Mouse (Mus musculus): ENCODE measurements around the gene Ern1. TPM values are rescaled to one million over a fixed set of nuclear protein-coding genes. Genes with fewer than 3 reads are reported as not detected.

The Ern1 gene
- polyA plus RNA-seq, 1 experiment from 2014 or later, result 4.7 TPM

DNA sequence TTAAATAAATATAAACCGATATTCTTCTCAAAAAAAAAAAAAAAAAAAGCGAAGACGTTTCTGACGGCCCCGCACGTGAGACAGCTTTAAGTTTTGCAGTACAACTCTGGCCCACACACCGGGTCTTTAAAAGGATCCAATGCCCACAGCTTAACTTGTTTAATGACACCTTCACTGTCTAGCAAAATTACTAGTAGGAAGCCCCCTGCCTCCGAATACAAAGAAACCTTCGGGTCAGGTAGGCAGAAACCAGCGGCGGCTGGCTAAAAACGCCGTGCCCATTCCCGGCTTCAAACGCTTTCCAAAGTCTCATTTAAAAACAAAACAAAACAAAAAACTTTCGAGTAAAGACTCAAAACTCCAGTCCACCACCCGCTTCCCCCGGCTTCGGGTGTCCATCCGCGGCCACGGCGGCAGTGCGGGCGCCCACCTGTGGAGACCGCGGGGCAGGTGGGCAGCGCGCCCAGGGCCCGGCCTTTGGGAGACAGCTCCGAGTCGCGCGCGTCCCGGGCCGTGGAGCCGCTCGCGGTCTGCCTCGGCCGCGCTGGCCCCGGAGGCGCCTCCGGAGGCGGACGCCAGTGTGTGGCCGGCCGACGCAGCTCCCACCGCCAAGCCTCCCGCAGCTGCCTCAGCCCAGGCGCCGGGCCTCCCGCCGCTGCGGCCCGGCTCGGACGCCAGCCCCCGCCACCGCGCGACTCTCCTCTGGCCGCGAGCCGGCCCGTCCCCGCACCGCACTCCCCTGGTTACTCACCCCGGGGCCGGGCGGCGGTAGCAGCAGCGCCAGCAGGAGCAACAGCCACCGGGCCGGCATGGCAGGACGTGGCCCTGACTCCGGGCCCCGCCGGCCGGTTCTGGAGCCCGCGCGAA lies 553 bp downstream of the Ern1 start:
- Histone ChIP-seq H3K9ac (ENCODE audit: low read length) (peak overlapping the region; percentile 95), H3K27me3 (ENCODE audit: control insufficient read depth, insufficient read depth, low read length) (no peaks in the 10 kb centered on the region), H3K9me3 (replicated peaks; ENCODE audit: control insufficient read depth, low read length) (no peaks in the 10 kb centered on the region), H3K36me3 (ENCODE audit: control insufficient read depth, insufficient read depth) (no peaks in the 10 kb centered on the region), H3K27ac (ENCODE audit: low read length) (peak overlapping the region; percentile 91), H3K4me2 (ENCODE audit: low read depth, low read length) (peak overlapping the region; percentile 91), H3K4me1 (ENCODE audit: control insufficient read depth, insufficient read depth, low read length) (peaks cover 11% of the 10 kb centered on the region), H3K4me3 (ENCODE audit: low read length) (peak overlapping the region; percentile 98)
- peak; percentile 69 for ATAC-seq (replicated peaks; ENCODE audit: extremely low read depth, insufficient read depth, low FRiP score)
- under 1% methylated on average over 64 of the region's 86 CpGs for WGBS

- 28% methylated on average over 16 of the region's 16 CpGs for WGBS
- H3K27ac ChIP-seq (ENCODE audit: low read length), result no peak overlapping the region
- H3K4me3 ChIP-seq (ENCODE audit: low read length), result peak overlapping the region; percentile 98
These were observed 1.4 kb downstream of the Ern1 start for GRCm38 (mm10) chr11:106486042-106486865.

DNA sequence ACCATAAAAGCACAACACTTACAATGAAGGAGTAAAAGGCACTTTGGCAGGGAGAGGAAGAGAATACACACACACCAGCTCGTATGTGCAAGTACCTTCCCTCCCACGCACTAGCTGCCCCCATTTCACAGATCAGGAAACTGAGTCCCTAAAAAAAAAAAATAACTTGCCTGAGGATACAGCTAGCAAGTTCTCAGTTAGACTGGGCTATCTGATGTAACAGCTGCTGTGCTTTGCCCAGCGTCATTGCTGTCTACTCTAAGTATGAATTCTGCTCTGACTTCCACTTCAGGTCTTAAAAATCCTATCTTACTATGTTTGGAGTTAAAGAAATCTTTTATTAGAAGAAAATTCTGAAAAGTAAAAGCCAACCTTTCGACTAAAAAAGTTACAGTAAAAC lies 2.0 kb downstream of the Ern1 start:
- Histone ChIP-seq H3K4me2 (ENCODE audit: low read depth, low read length) (peak overlapping the region; percentile 91), H3K4me3 (ENCODE audit: low read length) (no peak overlapping the region; the same call in 1 of the 2 replicates), H3K36me3 (ENCODE audit: control insufficient read depth, insufficient read depth) (no peaks in the 10 kb centered on the region), H3K4me1 (ENCODE audit: control insufficient read depth, insufficient read depth, low read length) (peaks cover 11% of the 10 kb centered on the region), H3K9me3 (replicated peaks; ENCODE audit: control insufficient read depth, low read length) (no peaks in the 10 kb centered on the region), H3K27ac (ENCODE audit: low read length) (no peak overlapping the region), H3K9ac (ENCODE audit: low read length) (peak overlapping the region; percentile 18; the same call in 1 of the 2 replicates), H3K27me3 (ENCODE audit: control insufficient read depth, insufficient read depth, low read length) (no peaks in the 10 kb centered on the region)
- WGBS, result 70% methylated on average over 4 of the region's 4 CpGs
- ATAC-seq (replicated peaks; ENCODE audit: extremely low read depth, insufficient read depth, low FRiP score), result no peak

More at GRCm38 (mm10) chr11:106486042-106486865, 1.4 kb downstream of the Ern1 start:
- Histone ChIP-seq H3K27me3 (ENCODE audit: control insufficient read depth, insufficient read depth, low read length) (no peaks in the 10 kb centered on the region), H3K36me3 (ENCODE audit: control insufficient read depth, insufficient read depth) (no peaks in the 10 kb centered on the region), H3K9ac (ENCODE audit: low read length) (peak overlapping the region; percentile 95), H3K9me3 (replicated peaks; ENCODE audit: control insufficient read depth, low read length) (no peaks in the 10 kb centered on the region), H3K4me2 (ENCODE audit: low read depth, low read length) (peak overlapping the region; percentile 91), H3K4me1 (ENCODE audit: control insufficient read depth, insufficient read depth, low read length) (peaks cover 11% of the 10 kb centered on the region)
- no peak for ATAC-seq (replicated peaks; ENCODE audit: extremely low read depth, insufficient read depth, low FRiP score)

DNA sequence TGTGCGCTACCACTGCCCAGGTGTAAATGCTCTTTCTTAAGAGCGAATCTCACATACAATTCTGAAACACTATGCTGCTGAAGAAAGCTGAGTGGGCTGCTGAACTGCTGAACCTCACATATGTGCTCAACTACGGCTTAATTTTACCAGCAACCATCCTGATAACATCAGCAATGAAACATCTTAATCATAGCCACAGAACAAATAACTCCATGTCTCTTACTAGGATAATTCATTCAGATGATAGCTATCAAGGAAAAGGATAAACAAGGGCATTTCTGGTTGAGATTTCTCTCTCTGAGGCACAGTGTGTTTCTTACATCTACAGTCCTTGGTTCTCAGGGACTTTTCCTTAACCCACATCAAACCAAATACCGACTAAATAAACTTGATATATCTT lies 2.8 kb downstream of the Ern1 start:
- H3K4me3 ChIP-seq (ENCODE audit: low read length), result no peak overlapping the region
- H3K9me3 ChIP-seq (replicated peaks; ENCODE audit: control insufficient read depth, low read length), result no peaks in the 10 kb centered on the region
- no peak for ATAC-seq (replicated peaks; ENCODE audit: extremely low read depth, insufficient read depth, low FRiP score)
- no peak overlapping the region for H3K4me2 ChIP-seq (ENCODE audit: low read depth, low read length)
- no peak overlapping the region for H3K27ac ChIP-seq (ENCODE audit: low read length)
- no peak overlapping the region for H3K9ac ChIP-seq (ENCODE audit: low read length)
- peaks cover 11% of the 10 kb centered on the region for H3K4me1 ChIP-seq (ENCODE audit: control insufficient read depth, insufficient read depth, low read length)
- WGBS, result 88% methylated on average over 4 of the region's 4 CpGs
- no peaks in the 10 kb centered on the region for H3K27me3 ChIP-seq (ENCODE audit: control insufficient read depth, insufficient read depth, low read length)
- no peaks in the 10 kb centered on the region for H3K36me3 ChIP-seq (ENCODE audit: control insufficient read depth, insufficient read depth)

DNA sequence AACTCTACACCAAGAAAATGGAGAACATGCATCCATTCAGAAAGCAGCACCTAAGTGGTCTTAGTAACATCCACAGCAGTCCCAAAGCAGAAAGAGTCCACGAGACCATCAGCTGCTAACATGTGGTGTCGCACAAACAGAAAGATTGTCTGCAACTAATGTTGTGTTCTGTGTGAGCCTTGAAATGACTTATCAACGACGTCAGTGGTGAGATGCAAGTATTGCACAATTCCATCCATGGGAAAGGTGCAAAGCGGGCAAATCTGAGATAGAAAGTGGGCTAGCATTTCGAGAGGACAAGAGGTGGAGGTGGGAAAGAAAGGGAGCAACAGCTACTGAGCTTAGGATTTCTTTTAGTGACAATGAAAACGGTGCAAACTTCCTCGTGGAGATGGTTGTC lies 4.8 kb downstream of the Ern1 start:
- Histone ChIP-seq H3K9me3 (replicated peaks; ENCODE audit: control insufficient read depth, low read length) (no peaks in the 10 kb centered on the region), H3K4me1 (ENCODE audit: control insufficient read depth, insufficient read depth, low read length) (peaks cover 11% of the 10 kb centered on the region), H3K4me2 (ENCODE audit: low read depth, low read length) (no peak overlapping the region), H3K27me3 (ENCODE audit: control insufficient read depth, insufficient read depth, low read length) (no peaks in the 10 kb centered on the region), H3K4me3 (ENCODE audit: low read length) (no peak overlapping the region), H3K9ac (ENCODE audit: low read length) (no peak overlapping the region), H3K27ac (ENCODE audit: low read length) (no peak overlapping the region), H3K36me3 (ENCODE audit: control insufficient read depth, insufficient read depth) (no peaks in the 10 kb centered on the region)
- no peak for ATAC-seq (replicated peaks; ENCODE audit: extremely low read depth, insufficient read depth, low FRiP score)
- 82% methylated on average over 8 of the region's 8 CpGs for WGBS

GRCm38 (mm10) chr11:106481651-106482050 lies 6.0 kb downstream of the Ern1 start:
- H3K27ac ChIP-seq (ENCODE audit: low read length), result no peak overlapping the region
- H3K27me3 ChIP-seq (ENCODE audit: control insufficient read depth, insufficient read depth, low read length), result no peaks in the 10 kb centered on the region
- H3K4me1 ChIP-seq (ENCODE audit: control insufficient read depth, insufficient read depth, low read length), result peaks cover 11% of the 10 kb centered on the region
- H3K4me3 ChIP-seq (ENCODE audit: low read length), result no peak overlapping the region
- H3K4me2 ChIP-seq (ENCODE audit: low read depth, low read length), result no peak overlapping the region
- no peak for ATAC-seq (replicated peaks; ENCODE audit: extremely low read depth, insufficient read depth, low FRiP score)
- H3K9me3 ChIP-seq (replicated peaks; ENCODE audit: control insufficient read depth, low read length), result no peaks in the 10 kb centered on the region
- no peaks in the 10 kb centered on the region for H3K36me3 ChIP-seq (ENCODE audit: control insufficient read depth, insufficient read depth)
- WGBS, result 51% methylated on average over 4 of the region's 4 CpGs
- no peak overlapping the region for H3K9ac ChIP-seq (ENCODE audit: low read length)

GRCm38 (mm10) chr11:106480530-106480885 lies 7.1 kb downstream of the Ern1 start:
- H3K9ac ChIP-seq (ENCODE audit: low read length), result no peak overlapping the region
- peaks cover 2% of the 10 kb centered on the region; the same call in 1 of the 2 replicates for H3K4me1 ChIP-seq (ENCODE audit: control insufficient read depth, insufficient read depth, low read length)
- H3K27me3 ChIP-seq (ENCODE audit: control insufficient read depth, insufficient read depth, low read length), result no peaks in the 10 kb centered on the region
- H3K9me3 ChIP-seq (replicated peaks; ENCODE audit: control insufficient read depth, low read length), result no peaks in the 10 kb centered on the region
- H3K4me2 ChIP-seq (ENCODE audit: low read depth, low read length), result no peak overlapping the region
- no peak for ATAC-seq (replicated peaks; ENCODE audit: extremely low read depth, insufficient read depth, low FRiP score)
- H3K4me3 ChIP-seq (ENCODE audit: low read length), result no peak overlapping the region
- H3K36me3 ChIP-seq (ENCODE audit: control insufficient read depth, insufficient read depth), result no peaks in the 10 kb centered on the region
- 69% methylated on average over 3 of the region's 3 CpGs for WGBS
- no peak overlapping the region for H3K27ac ChIP-seq (ENCODE audit: low read length)

GRCm38 (mm10) chr11:106479619-106480529 lies 7.8 kb downstream of the Ern1 start:
- H3K9me3 ChIP-seq (replicated peaks; ENCODE audit: control insufficient read depth, low read length), result no peaks in the 10 kb centered on the region
- no peaks in the 10 kb centered on the region for H3K27me3 ChIP-seq (ENCODE audit: control insufficient read depth, insufficient read depth, low read length)
- no peak for ATAC-seq (replicated peaks; ENCODE audit: extremely low read depth, insufficient read depth, low FRiP score)
- no peak overlapping the region for H3K4me3 ChIP-seq (ENCODE audit: low read length)
- H3K27ac ChIP-seq (ENCODE audit: low read length), result no peak overlapping the region
- H3K9ac ChIP-seq (ENCODE audit: low read length), result no peak overlapping the region
- 76% methylated on average over 9 of the region's 9 CpGs for WGBS
- H3K36me3 ChIP-seq (ENCODE audit: control insufficient read depth, insufficient read depth), result no peaks in the 10 kb centered on the region
- H3K4me1 ChIP-seq (ENCODE audit: control insufficient read depth, insufficient read depth, low read length), result no peaks in the 10 kb centered on the region
- H3K4me2 ChIP-seq (ENCODE audit: low read depth, low read length), result no peak overlapping the region
